Mouse (Mus musculus): ENCODE data around the gene Inhbb. TPM values are rescaled to one million over a fixed set of nuclear protein-coding genes. Genes with fewer than 3 reads are reported as not detected.

Inhbb gene
- polyA plus RNA-seq, 1 experiment, result 0.51 TPM

GRCm38 (mm10) chr1:119446753-119447283 lies 24.8 kb upstream of the Inhbb start:
- Histone ChIP-seq H3K4me1 (ENCODE audit: control insufficient read depth, insufficient read depth, low read length) (no peaks in the 10 kb centered on the region), H3K27ac (ENCODE audit: insufficient read depth, low read depth, low read length) (no peak overlapping the region), H3K4me3 (ENCODE audit: insufficient read depth, low read length) (no peak overlapping the region)
- no peak for TF ChIP-seq POLR2A (IDR thresholded peaks at IDR 0.05; ENCODE audit: borderline replicate concordance, low read depth, low read length)

DNA sequence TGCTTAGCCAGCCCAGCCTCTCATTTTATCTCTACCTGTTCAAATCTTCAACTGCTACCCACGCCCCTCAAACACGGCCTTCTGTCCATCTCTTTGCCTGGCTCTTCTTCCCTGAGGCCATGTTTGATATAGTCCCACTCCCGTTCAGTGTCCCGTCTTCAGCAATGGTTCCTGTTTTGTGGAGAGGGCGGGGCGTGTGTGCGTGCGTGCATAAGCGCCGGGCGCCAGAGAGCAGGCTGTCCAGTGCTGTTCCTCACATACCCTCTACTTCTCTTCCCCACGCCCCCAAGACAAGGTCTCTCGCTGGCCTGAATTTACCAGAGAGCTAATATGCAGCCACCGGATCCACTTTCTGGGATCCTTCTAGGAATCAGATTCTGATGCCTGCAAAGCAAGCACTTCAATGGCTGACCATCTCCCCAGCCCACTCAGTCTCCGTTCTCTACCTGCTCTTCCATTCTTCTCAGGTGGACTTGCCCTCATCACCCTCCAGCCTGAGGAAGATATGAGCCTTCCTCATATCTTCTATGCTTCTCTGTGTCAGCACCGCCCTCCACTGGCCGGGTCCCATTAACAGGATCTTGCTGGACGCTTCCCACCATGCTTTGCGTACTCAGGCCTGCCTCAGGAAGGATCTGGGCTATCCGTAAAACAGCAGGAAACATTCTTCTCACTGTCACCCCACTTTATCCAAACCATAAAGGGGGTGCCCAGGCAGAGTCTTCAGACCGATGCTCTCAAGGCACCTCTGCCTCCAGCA lies 21.7 kb upstream of the Inhbb start:
- H3K4me1 ChIP-seq (ENCODE audit: control insufficient read depth, insufficient read depth, low read length), result no peaks in the 10 kb centered on the region
- no peak overlapping the region for H3K4me3 ChIP-seq (ENCODE audit: insufficient read depth, low read length)
- TF ChIP-seq POLR2A (IDR thresholded peaks at IDR 0.05; ENCODE audit: borderline replicate concordance, low read depth, low read length), result no peak
- no peak for TF ChIP-seq CTCF (IDR thresholded peaks at IDR 0.05; ENCODE audit: low read depth, low read length)
- H3K27ac ChIP-seq (ENCODE audit: insufficient read depth, low read depth, low read length), result no peak overlapping the region

DNA sequence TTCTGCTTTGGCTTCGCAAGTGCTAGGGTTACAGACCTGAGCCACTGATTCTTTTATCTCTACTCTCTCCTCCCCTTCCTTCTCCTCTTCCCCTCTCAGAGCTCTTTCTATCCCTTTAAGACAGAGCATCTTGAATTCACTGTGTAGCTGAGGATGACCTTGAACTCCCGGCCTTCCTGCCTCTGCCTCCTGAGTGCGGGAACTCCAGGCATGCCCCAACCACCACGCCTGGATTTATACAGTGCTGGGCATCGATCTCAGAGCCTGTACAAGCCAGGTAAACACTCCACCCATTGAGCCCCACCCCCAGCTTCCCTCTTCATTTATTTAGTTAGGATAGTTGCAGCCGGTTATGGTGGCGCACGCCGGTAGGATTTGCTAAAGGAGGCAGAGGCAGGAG lies 20.9 kb upstream of the Inhbb start:
- Histone ChIP-seq H3K27ac (ENCODE audit: insufficient read depth, low read depth, low read length) (no peak overlapping the region), H3K4me1 (ENCODE audit: control insufficient read depth, insufficient read depth, low read length) (no peaks in the 10 kb centered on the region), H3K4me3 (ENCODE audit: insufficient read depth, low read length) (no peak overlapping the region)
- TF ChIP-seq POLR2A (IDR thresholded peaks at IDR 0.05; ENCODE audit: borderline replicate concordance, low read depth, low read length) (no peak), CTCF (IDR thresholded peaks at IDR 0.05; ENCODE audit: low read depth, low read length) (no peak)

GRCm38 (mm10) chr1:119438105-119438637 lies 16.1 kb upstream of the Inhbb start:
- no peaks in the 10 kb centered on the region for H3K4me1 ChIP-seq (ENCODE audit: control insufficient read depth, insufficient read depth, low read length)
- H3K27ac ChIP-seq (ENCODE audit: insufficient read depth, low read depth, low read length), result no peak overlapping the region
- no peak overlapping the region for H3K4me3 ChIP-seq (ENCODE audit: insufficient read depth, low read length)
- TF ChIP-seq POLR2A (IDR thresholded peaks at IDR 0.05; ENCODE audit: borderline replicate concordance, low read depth, low read length) (no peak), CTCF (IDR thresholded peaks at IDR 0.05; ENCODE audit: low read depth, low read length) (no peak)

- Histone ChIP-seq H3K4me1 (ENCODE audit: control insufficient read depth, insufficient read depth, low read length) (no peaks in the 10 kb centered on the region), H3K4me3 (ENCODE audit: insufficient read depth, low read length) (no peak overlapping the region), H3K27ac (ENCODE audit: insufficient read depth, low read depth, low read length) (no peak overlapping the region)
- TF ChIP-seq CTCF (IDR thresholded peaks at IDR 0.05; ENCODE audit: low read depth, low read length) (no peak), POLR2A (IDR thresholded peaks at IDR 0.05; ENCODE audit: borderline replicate concordance, low read depth, low read length) (no peak)
Measured at GRCm38 (mm10) chr1:119437401-119437800, 15.4 kb upstream of the Inhbb start.

GRCm38 (mm10) chr1:119424141-119424860 lies 2.3 kb upstream of the Inhbb start:
- no peak overlapping the region for H3K27ac ChIP-seq (ENCODE audit: insufficient read depth, low read depth, low read length)
- no peak for TF ChIP-seq CTCF (IDR thresholded peaks at IDR 0.05; ENCODE audit: low read depth, low read length)
- no peak for TF ChIP-seq POLR2A (IDR thresholded peaks at IDR 0.05; ENCODE audit: borderline replicate concordance, low read depth, low read length)
- no peaks in the 10 kb centered on the region for H3K4me1 ChIP-seq (ENCODE audit: control insufficient read depth, insufficient read depth, low read length)
- no peak overlapping the region for H3K4me3 ChIP-seq (ENCODE audit: insufficient read depth, low read length)

DNA sequence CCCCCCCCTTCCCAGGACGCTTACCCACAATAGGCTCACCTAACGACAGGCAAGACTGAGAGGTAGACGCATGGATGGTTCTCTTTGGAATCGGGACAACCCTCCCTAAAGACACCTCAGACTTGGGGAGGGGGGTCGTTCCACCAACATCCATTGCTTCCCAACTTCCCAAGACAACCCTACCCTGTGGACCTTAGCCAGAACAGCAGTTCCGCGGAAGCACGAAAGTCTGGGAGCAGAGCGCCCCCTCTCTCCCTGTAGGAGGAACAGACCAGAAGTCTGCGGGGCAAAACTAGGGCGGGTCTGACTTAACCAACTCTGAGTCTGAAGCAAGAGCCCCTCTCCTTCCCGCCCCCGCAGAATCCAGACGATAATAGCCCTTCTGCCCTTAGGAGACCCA lies 1.5 kb upstream of the Inhbb start:
- Histone ChIP-seq H3K4me3 (ENCODE audit: insufficient read depth, low read length) (no peak overlapping the region), H3K4me1 (ENCODE audit: control insufficient read depth, insufficient read depth, low read length) (no peaks in the 10 kb centered on the region), H3K27ac (ENCODE audit: insufficient read depth, low read depth, low read length) (no peak overlapping the region)
- TF ChIP-seq CTCF (IDR thresholded peaks at IDR 0.05; ENCODE audit: low read depth, low read length) (no peak), POLR2A (IDR thresholded peaks at IDR 0.05; ENCODE audit: borderline replicate concordance, low read depth, low read length) (no peak)

DNA sequence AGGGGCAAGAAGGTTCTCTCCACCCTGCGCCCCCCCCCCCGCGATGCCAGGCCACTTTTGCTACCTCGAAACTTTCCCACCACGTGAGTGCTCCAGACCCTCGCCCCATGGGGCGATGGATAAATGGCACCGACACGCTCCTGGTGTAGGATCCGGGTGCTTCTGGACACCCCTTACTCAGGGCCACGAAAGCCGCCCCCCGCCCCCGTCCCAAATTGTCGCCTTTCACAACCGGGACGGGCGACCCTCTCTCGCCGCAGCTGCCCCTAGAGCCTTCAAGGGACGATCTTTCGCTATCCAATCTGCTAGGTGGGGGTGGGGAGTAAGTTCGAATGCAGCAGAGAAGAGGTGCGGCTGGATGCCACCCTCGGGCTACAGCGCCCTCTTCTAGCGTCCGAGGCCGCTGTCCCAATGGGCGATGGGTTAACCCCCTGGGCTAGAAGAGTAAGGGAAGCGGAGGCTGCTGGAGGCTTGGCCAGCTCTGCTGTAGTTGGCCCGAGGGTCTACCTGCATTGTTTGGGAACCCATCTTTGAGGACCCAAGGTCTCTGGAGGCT lies 490 bp upstream of the Inhbb start:
- Histone ChIP-seq H3K4me1 (ENCODE audit: control insufficient read depth, insufficient read depth, low read length) (no peaks in the 10 kb centered on the region), H3K27ac (ENCODE audit: insufficient read depth, low read depth, low read length) (no peak overlapping the region), H3K4me3 (ENCODE audit: insufficient read depth, low read length) (no peak overlapping the region)
- TF ChIP-seq CTCF (IDR thresholded peaks at IDR 0.05; ENCODE audit: low read depth, low read length), result no peak
- TF ChIP-seq POLR2A (IDR thresholded peaks at IDR 0.05; ENCODE audit: borderline replicate concordance, low read depth, low read length), result no peak

- Histone ChIP-seq H3K4me1 (ENCODE audit: control insufficient read depth, insufficient read depth, low read length) (no peaks in the 10 kb centered on the region), H3K4me3 (ENCODE audit: insufficient read depth, low read length) (peak overlapping the region; percentile 51), H3K27ac (ENCODE audit: insufficient read depth, low read depth, low read length) (no peak overlapping the region)
- TF ChIP-seq CTCF (IDR thresholded peaks at IDR 0.05; ENCODE audit: low read depth, low read length), result no peak
- TF ChIP-seq POLR2A (IDR thresholded peaks at IDR 0.05; ENCODE audit: borderline replicate concordance, low read depth, low read length), result no peak
Measured at GRCm38 (mm10) chr1:119420984-119421575, 968 bp downstream of the Inhbb start.
